Mouse (Mus musculus) megakaryocyte, embryonic 14.5 days (primary cell): ENCODE measurements at regions not wholly inside any gene's neighbourhood (a gene's known extent, or its start where the extent isn't known, plus 50 kb on each side); places are given as distances from the start of the nearest gene placed in this dataset.

Source experiments
- FLI1 ChIP-seq: IDR thresholded peaks from 2 replicates; pipeline ENCODE4 v1.6.1; 2012; ENCODE audit warnings: low read length, inconsistent platforms, mixed read lengths
- GATA1 ChIP-seq: IDR thresholded peaks from 3 replicates; pipeline ENCODE4 v1.6.1; 2012; ENCODE audit warnings: mixed read lengths, low read length, inconsistent platforms, borderline replicate concordance

- TF ChIP-seq GATA1 (no peak), FLI1 (no peak)
Observed at GRCm38 (mm10) chr1:13787016-13787415, 2306.1 kb downstream of the 4930444P10Rik start.
